Mouse (Mus musculus) neural tube, embryonic 13.5 days (tissue): ENCODE measurements around the gene Hist1h2af. TPM values are rescaled to one million over a fixed set of nuclear protein-coding genes. Genes with fewer than 3 reads are reported as not detected.
"Not testable (repeated sequence)": the region's sequence is repeated elsewhere in the genome, so short reads cannot be mapped to it uniquely, and the experiment has no call there.

Experiments
- ATAC-seq: fragments of 200-750 bp; cut with Nextera tagmentation; 2 replicates; pipeline ENCODE4 v1.8.0; 2017; ENCODE audit warnings: low read depth, mild to moderate bottlenecking, moderate TSS enrichment, moderate library complexity
- H3K27ac ChIP-seq: fragments of 300-500 bp; sonication (generic); replicated peaks from 2 replicates; pipeline ENCODE4 v1.5.1; 2015; ENCODE audit warnings: moderate library complexity, mild to moderate bottlenecking, inconsistent platforms
- H3K27me3 ChIP-seq: fragments of 300-500 bp; sonication (generic); 2 replicates; pipeline ENCODE4 v1.6.1; 2015; ENCODE audit warnings: mild to moderate bottlenecking, inconsistent platforms
- H3K36me3 ChIP-seq: fragments of 300-500 bp; sonication (generic); 2 replicates; pipeline ENCODE4 v1.6.1; 2015; ENCODE audit warnings: mild to moderate bottlenecking, inconsistent platforms
- H3K4me1 ChIP-seq: fragments of 300-500 bp; sonication (generic); replicated peaks from 2 replicates; pipeline ENCODE4 v1.6.1; 2015; ENCODE audit warnings: inconsistent platforms
- H3K4me2 ChIP-seq: fragments of 300-500 bp; sonication (generic); 2 replicates; pipeline ENCODE4 v1.6.1; 2015; ENCODE audit warnings: inconsistent platforms, mild to moderate bottlenecking, moderate library complexity
- H3K4me3 ChIP-seq: fragments of 300-500 bp; sonication (generic); 2 replicates; pipeline ENCODE4 v1.5.1; 2015; ENCODE audit warnings: mild to moderate bottlenecking, inconsistent platforms
- H3K9ac ChIP-seq: fragments of 300-500 bp; sonication (generic); 2 replicates; pipeline ENCODE4 v1.6.1; 2015; ENCODE audit warnings: moderate library complexity, mild to moderate bottlenecking, inconsistent platforms
- H3K9me3 ChIP-seq: fragments of 300-500 bp; sonication (generic); 2 replicates; pipeline ENCODE4 v1.6.1; 2016; ENCODE audit warnings: inconsistent platforms
- WGBS: fragments of 180-500 bp; shearing (Covaris S2); methylation state at CpG from one replicate; pipeline ENCODE4 v1.1.7; 2015; 5-methylcytosine and 5-hydroxymethylcytosine counted together
- polyA plus RNA-seq: library from polyadenylated mRNA; unstranded; fragments of >200 nt; fragmentation: Nextera tagmentation; extraction: Ambion mirVana; gene quantifications from 2 replicates; pipeline ENCODE4 v1.2.1, GENCODE M21; 2015

Gene Hist1h2af
- polyA plus RNA-seq: 0.95 TPM in 1 of 2 replicates, not detected in the other

GRCm38 (mm10) chr13:23533560-23534367, at the start of gene Hist1h2af:
Gene Hist1h2af, plus strand, starts transcription at chr13:23533906.
- WGBS: under 1% methylated on average over 25 of the region's 53 CpGs
- H3K4me1 ChIP-seq: peaks cover 54% of the 10 kb centered on the region
- peak within 1 kb of the TSS; percentile 59 for H3K4me3 ChIP-seq
- H3K36me3 ChIP-seq, H3K27me3 ChIP-seq, H3K9me3 ChIP-seq: not testable (repeated sequence)
- H3K9ac ChIP-seq: peak within 1 kb of the TSS; percentile 85
- peak within 1 kb of the TSS; percentile 74 for H3K4me2 ChIP-seq
- H3K27ac ChIP-seq: peak within 1 kb of the TSS; percentile 84
- peak; percentile 15; the same call in 1 of the 2 replicates for ATAC-seq

GRCm38 (mm10) chr13:23485271-23485670, 48.4 kb upstream of the Hist1h2af start:
- 43% methylated on average over 5 of the region's 5 CpGs for WGBS
- Histone ChIP-seq H3K36me3 (no peaks in the 10 kb centered on the region), H3K4me3 (no peak overlapping the region), H3K9ac (no peak overlapping the region), H3K9me3 (no peaks in the 10 kb centered on the region), H3K4me1 (peaks cover 8% of the 10 kb centered on the region), H3K4me2 (no peak overlapping the region), H3K27me3 (peaks cover 5% of the 10 kb centered on the region; the same call in 1 of the 2 replicates), H3K27ac (no peak overlapping the region)
- no peak for ATAC-seq

- H3K4me3 ChIP-seq: peak within 1 kb of the TSS; percentile 32
- peak within 1 kb of the TSS; percentile 61 for H3K4me2 ChIP-seq
- H3K27me3 ChIP-seq: peaks cover 5% of the 10 kb centered on the region; the same call in 1 of the 2 replicates
- peak; percentile 97 for ATAC-seq
- H3K27ac ChIP-seq: no peak within 1 kb of the TSS
- no peaks in the 10 kb centered on the region for H3K36me3 ChIP-seq
- peaks cover 17% of the 10 kb centered on the region for H3K4me1 ChIP-seq
- WGBS: 10% methylated on average over 14 of the region's 14 CpGs
- H3K9ac ChIP-seq: peak within 1 kb of the TSS; percentile 31; the same call in 1 of the 2 replicates
- H3K9me3 ChIP-seq: no peaks in the 10 kb centered on the region
These were observed 45.0 kb upstream of the Hist1h2af start, which contains the start of gene Btn2a2 for GRCm38 (mm10) chr13:23488400-23489322. Gene Btn2a2, minus strand, starts transcription at chr13:23488857.

- 63% methylated on average over 1 of the region's 1 CpGs for WGBS
- no peak overlapping the region for H3K9ac ChIP-seq
- peaks cover 5% of the 10 kb centered on the region; the same call in 1 of the 2 replicates for H3K27me3 ChIP-seq
- no peak overlapping the region for H3K4me2 ChIP-seq
- H3K4me1 ChIP-seq: peaks cover 17% of the 10 kb centered on the region
- no peak for ATAC-seq
- H3K27ac ChIP-seq: no peak overlapping the region
- H3K36me3 ChIP-seq: no peaks in the 10 kb centered on the region
- H3K9me3 ChIP-seq: no peaks in the 10 kb centered on the region
- H3K4me3 ChIP-seq: no peak overlapping the region
These were observed 42.8 kb upstream of the Hist1h2af start for GRCm38 (mm10) chr13:23490863-23491262.

- no peaks in the 10 kb centered on the region for H3K36me3 ChIP-seq
- H3K27me3 ChIP-seq: peaks cover 5% of the 10 kb centered on the region; the same call in 1 of the 2 replicates
- ATAC-seq: no peak
- no peaks in the 10 kb centered on the region for H3K9me3 ChIP-seq
- H3K27ac ChIP-seq: no peak overlapping the region
- WGBS: 9% methylated on average over 1 of the region's 1 CpGs
- no peak overlapping the region for H3K4me2 ChIP-seq
- H3K4me1 ChIP-seq: peaks cover 17% of the 10 kb centered on the region
- H3K9ac ChIP-seq: no peak overlapping the region
- no peak overlapping the region for H3K4me3 ChIP-seq
These were observed 42.4 kb upstream of the Hist1h2af start for GRCm38 (mm10) chr13:23491263-23491662.

GRCm38 (mm10) chr13:23491990-23492389, 41.7 kb upstream of the Hist1h2af start:
- Histone ChIP-seq H3K4me2 (peak overlapping the region; percentile 48), H3K36me3 (no peaks in the 10 kb centered on the region), H3K27ac (no peak overlapping the region), H3K9me3 (no peaks in the 10 kb centered on the region), H3K4me1 (peaks cover 17% of the 10 kb centered on the region), H3K4me3 (peak overlapping the region; percentile 24), H3K9ac (peak overlapping the region; percentile 48), H3K27me3 (peaks cover 8% of the 10 kb centered on the region; the same call in 1 of the 2 replicates)
- ATAC-seq: no peak
- WGBS: 2% methylated on average over 14 of the region's 14 CpGs

- H3K27me3 ChIP-seq: peaks cover 21% of the 10 kb centered on the region
- no peak overlapping the region for H3K27ac ChIP-seq
- no peak for ATAC-seq
- WGBS: 87% methylated on average over 6 of the region's 6 CpGs
- no peaks in the 10 kb centered on the region for H3K36me3 ChIP-seq
- no peak overlapping the region for H3K4me3 ChIP-seq
- no peak overlapping the region for H3K9ac ChIP-seq
- peaks cover 18% of the 10 kb centered on the region for H3K4me1 ChIP-seq
- no peaks in the 10 kb centered on the region for H3K9me3 ChIP-seq
- no peak overlapping the region for H3K4me2 ChIP-seq
These were observed 38.2 kb upstream of the Hist1h2af start for GRCm38 (mm10) chr13:23495526-23495925.

- H3K9me3 ChIP-seq: no peaks in the 10 kb centered on the region
- 3% methylated on average over 19 of the region's 19 CpGs for WGBS
- no peak for ATAC-seq
These were observed 35.9 kb upstream of the Hist1h2af start for GRCm38 (mm10) chr13:23497656-23498321.

GRCm38 (mm10) chr13:23498653-23499052, 35.1 kb upstream of the Hist1h2af start:
- Histone ChIP-seq H3K9me3 (no peaks in the 10 kb centered on the region), H3K4me1 (0 out of 2 replicates have a peak, but pooled peaks cover 8% of the 10 kb centered on the region), H3K27ac (no peak overlapping the region), H3K9ac (no peak overlapping the region), H3K36me3 (no peaks in the 10 kb centered on the region), H3K4me2 (peak overlapping the region; percentile 46), H3K4me3 (peak overlapping the region; percentile 21), H3K27me3 (peaks cover 21% of the 10 kb centered on the region)
- WGBS: 9% methylated on average over 10 of the region's 10 CpGs
- no peak for ATAC-seq

More at GRCm38 (mm10) chr13:23497656-23498321, 35.9 kb upstream of the Hist1h2af start:
- Histone ChIP-seq H3K9ac (peak overlapping the region; percentile 23; the same call in 1 of the 2 replicates), H3K4me1 (0 out of 2 replicates have a peak, but pooled peaks cover 8% of the 10 kb centered on the region), H3K27ac (no peak overlapping the region), H3K27me3 (peaks cover 21% of the 10 kb centered on the region), H3K4me2 (peak overlapping the region; percentile 46), H3K36me3 (no peaks in the 10 kb centered on the region), H3K4me3 (peak overlapping the region; percentile 21)

GRCm38 (mm10) chr13:23499943-23500342, 33.8 kb upstream of the Hist1h2af start:
- 7% methylated on average over 7 of the region's 7 CpGs for WGBS
- no peak for ATAC-seq
- H3K27ac ChIP-seq: no peak overlapping the region
- no peak overlapping the region for H3K4me2 ChIP-seq
- peaks cover 21% of the 10 kb centered on the region for H3K27me3 ChIP-seq
- 0 out of 2 replicates have a peak, but pooled peaks cover 8% of the 10 kb centered on the region for H3K4me1 ChIP-seq
- H3K36me3 ChIP-seq: no peaks in the 10 kb centered on the region
- no peak overlapping the region for H3K9ac ChIP-seq
- no peaks in the 10 kb centered on the region for H3K9me3 ChIP-seq
- no peak overlapping the region for H3K4me3 ChIP-seq
